Mouse (Mus musculus) kidney, adult 18-20 months (tissue): ENCODE measurements around the gene Col9a1.

ENCODE experiments used
- DNase-seq: peaks from one replicate; pipeline ENCODE4 v3.0.0; 2021

Col9a1 gene

DNA sequence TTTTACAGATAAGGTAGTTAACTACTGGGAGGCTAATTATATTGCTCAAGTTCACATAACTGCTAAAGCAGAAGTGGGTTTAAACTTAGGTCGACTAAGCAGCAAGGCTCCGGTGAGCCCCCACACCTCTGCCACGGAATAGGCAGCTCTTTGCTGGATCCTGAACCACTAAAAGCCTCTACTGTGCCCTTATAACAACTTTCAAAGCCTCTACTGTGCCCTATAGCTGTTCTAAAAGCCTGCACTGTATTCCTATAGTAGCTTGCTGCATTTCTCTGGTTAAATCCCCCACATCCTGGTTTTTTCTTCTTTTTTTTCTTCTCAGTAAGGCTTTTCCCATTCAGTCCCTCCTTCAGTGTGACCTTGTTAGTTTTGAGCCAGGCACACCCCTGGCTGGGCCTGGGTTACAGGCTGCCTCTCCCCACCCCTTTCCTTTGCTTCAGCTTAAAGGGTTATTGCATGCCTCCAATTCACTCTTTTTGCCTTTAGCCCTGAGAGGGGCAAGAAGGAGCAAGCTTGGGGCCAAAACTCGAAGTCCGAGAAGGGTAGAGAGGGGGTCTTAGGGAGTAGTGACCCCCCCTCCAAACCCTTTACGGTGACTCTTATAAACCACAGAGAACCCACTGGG, at the start of gene Col9a1:
TSS of gene Col9a1 (plus strand) at position 387 of the 628 bp plus-strand sequence.
- DNase-seq: no peak

DNA sequence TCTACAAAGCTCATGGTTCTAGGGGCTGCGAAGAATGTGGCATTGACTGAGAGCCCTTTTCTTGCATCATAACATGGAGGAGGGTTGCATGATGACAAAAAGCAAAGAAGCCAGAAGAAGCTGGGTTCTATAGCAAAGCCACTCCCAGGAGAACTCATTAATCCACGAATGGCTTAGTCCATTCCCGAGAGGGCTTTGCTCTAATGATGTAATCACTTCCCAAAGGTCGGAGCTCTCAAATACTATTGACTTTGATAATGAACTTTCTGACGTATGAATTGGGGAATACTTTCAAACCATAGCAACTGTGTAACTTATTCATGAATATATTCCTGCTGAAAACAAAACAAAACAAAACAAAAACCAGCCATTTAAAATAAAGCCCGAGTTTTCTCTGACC, 49.5 kb upstream of the Col9a1 start:
- DNase-seq: no peak

DNA sequence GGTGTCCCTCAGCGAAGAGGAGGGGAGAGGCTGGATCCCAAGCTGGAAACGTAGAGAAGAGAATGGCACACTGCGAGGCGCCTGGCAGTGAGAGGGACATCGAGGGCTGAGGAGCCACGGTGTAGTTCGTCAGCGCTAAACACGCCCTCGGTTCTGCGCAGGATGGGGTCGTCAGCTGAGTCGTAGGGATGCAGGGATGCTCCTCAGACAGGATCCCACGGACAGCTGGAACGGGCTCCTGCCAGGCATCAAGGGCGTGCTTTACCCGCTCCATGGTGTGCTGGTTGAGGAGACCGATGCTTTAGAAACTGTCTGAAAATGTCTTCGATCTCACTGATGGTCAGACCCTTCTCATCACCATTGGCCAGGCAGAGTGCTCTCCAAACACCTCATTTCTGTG, 43.6 kb upstream of the Col9a1 start:
- DNase-seq: no peak

DNA sequence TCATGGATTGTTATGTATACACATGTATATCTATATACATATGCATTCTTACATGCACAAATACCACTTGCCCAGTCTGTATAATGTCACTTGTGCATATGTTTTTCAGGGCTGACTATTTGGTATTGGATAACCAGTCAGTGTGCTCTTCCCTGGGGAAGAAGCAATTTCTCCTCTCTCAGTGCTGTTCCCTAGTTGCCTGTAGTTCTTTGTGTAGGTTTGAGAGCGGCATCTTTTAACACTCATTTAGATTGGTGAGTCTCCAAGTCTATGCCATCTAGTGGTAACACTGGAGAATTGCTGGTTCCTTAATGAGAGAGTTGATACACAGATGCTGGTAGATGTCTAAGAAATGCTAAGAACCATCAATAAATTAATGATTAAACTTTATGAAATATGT, 42.6 kb upstream of the Col9a1 start:
- no peak for DNase-seq

DNA sequence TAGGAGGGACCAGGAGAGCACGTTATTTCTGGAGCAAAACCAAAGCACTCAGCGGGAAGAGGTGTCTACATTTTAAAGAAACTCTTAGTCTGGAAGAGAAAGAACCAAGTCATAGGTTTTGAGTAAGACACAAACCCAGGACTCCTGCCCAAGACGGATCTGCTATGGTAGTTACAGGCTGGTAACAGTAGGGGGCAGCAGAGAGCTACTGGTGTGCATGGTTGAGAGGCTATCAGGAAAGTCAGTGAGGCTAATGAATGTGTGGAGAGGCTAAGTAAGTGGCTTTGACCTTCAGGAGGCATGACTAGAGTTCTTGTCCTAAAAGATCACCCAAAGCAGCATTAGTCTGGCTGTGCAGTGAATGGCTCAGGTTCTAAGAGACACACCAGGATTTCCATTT, 40.3 kb upstream of the Col9a1 start:
- DNase-seq: peak; percentile 61

DNA sequence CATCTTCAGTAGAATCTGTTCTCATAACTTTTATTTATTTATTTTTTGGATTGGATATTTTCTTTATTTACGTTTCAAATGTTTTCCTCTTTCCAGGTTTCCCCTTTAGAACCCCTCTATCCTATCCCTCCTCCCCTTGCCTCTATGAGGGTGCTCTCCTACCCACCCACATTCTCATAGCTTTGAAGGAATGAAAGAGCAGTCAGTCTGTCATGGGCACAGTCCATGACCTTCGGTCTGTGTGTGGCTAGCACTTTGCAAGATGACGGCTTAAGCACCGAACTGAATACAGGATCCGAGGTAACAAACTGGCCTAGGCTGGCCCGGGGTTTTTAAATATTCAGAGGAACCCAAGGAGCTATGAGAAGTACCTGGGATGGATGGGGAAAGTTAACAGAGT, 36.9 kb upstream of the Col9a1 start:
- no peak for DNase-seq

DNA sequence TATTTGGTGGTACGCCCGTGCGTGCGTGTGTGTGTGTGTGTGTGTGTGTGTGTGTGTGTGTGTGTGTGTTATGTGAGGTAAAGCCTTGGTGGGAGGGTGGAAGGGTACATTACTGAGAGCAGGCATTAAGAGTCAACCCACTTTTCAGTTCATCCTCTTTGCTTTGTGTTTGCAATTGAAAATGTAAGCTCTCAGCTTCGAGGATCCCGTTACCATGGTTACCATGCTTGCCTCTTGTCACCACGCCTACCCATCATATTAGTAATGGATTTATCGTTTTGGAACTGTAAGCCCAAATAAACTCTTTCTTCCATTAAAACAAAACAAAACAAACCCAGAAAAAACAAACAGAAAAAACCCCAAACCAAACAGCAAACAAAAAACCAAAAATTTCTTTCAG, 33.9 kb upstream of the Col9a1 start:
- DNase-seq: no peak

DNA sequence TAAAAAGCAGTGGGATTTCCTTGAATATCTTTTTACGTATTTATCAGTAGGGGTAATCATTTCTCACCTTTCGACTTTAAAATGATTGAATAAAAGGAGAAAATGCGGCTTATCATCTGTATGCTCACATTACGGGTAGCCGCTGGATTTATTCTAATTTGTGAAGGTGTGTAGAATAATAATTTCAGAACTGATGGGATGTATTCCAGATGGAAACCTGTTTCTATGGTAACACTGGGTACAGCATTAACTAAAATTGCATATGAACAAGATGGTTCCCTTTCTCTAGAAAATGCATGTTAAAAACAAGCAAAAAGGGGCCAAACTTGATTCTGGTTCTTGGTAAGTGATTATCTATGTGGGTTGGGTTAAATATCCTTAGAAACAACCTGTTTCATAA, 19.7 kb upstream of the Col9a1 start:
- DNase-seq: no peak

DNA sequence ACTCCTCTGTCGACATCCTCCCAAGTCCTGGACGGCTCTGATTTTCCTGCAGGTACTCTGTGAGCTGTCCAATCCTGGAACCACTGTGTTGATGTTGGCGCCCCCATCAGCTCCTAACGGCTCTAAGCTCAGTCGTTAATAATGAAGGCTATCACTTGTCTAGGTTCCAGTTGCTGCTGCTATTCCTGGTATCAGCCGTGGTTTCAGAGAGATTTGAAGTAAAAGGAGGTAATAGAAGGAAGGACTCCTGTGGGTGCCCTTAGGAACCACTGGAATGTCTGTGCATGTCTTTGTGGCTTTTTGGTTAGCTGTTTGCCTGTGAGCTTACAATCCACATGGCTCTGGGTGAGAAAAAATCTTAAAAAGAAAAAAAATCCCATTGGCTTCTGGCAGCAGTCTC, 8.0 kb upstream of the Col9a1 start:
- no peak for DNase-seq

DNA sequence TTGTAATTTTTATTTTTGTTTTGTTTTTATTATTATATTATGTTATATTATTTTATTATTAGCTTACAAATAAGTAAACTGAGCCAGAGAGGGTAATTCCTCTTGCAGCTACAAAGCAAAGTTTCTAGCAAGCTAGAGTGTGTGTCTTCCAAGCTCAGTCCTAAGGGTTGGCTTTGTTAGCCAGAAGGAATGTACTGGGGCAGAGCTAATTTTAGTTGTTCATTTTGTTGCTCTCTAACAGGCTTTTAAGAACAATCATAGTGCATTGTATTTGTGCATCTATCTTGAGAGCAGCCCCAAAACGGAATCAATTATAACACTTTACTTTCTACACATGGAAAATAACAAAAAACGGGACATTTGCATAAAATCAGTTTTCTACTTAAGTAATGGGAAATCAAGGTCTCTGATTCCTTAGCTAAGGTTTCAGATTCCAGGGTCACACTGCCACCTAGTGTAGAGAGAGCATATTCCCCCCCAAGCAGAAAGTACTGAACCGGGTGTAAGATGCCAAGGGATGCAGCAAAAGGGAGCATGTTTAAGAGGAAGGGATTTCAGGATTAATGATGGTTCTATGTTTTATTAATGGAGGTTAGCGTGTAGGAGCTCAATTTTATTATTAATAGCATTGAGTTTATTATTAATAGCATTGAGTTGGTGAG, 6.1 kb upstream of the Col9a1 start:
- peak; percentile 33 for DNase-seq

DNA sequence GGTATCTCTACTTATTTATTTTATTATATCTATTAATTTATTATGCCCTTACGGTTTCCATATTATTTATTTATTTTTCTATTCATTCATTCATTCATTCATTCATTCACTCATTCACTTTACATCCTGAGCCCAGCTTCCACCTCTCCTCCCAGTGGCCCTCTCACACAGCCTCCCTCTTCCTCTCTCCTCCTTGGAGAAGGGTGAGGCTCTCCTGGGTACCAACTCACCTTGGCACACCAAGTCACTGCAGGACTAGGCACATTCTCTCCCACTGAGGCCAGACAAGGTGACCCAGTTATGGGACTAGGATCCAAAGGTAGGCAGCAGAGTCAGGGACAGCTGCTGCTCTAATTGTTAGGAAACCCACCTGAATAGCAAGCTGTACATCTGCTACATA, 5.5 kb upstream of the Col9a1 start:
- no peak for DNase-seq

DNA sequence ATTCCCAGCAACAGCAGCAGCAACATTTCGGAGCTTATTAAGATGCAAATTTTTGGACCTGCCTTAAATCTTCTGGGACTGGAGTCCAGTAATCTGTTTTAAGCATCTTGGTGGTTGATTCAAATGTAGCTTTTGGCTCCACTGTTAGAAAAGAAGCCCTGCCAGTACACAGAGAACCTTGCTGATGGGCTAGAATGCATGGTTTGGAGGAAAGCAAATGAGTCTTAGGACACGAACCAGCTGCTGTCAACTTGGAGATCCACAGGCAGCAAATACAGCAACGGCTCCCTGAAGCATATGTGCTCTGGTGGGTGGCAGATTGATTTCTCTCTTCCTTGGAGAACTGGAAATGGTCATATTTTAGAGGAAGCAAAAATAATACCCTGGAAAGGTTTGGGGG, 4.8 kb upstream of the Col9a1 start:
- no peak for DNase-seq

DNA sequence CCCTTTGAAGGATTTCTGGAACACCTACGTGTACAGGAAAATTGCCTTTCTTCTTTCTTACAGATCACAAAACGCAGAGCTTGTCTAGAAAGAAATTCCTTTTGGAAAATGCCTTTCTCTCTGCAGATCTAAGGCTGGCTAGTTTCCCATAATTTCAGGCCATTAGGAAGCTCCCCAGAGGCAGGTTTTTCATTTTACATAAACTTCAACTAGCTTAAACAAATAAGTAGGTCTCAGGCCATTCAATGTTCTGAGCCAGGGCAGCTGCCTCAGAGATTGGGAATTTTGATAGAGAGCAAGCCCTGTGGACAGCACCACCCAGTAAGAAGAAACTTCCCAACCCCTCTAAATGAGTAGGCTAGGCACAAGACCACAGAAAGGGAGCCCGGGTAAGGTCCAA, 1.6 kb upstream of the Col9a1 start:
- DNase-seq: no peak

DNA sequence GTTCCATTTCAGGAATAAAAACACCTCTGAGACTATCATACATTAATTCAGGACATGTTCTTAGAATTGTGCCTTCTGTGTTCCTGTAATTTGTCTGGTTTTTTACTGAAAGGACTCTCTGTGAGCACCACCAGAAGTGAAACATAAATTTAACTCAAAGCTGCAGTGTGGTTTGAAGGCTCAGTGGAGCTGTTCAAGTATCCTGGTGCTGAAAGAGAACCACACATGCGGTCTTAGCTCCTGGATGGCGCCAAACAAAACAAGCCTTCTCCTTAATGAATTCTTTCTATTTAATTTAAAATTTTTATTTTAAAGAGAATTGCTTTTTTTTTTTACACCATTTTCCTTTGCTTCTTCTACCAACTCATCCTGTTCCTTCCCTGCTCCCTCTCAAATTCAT, 2.4 kb downstream of the Col9a1 start:
- DNase-seq: no peak

DNA sequence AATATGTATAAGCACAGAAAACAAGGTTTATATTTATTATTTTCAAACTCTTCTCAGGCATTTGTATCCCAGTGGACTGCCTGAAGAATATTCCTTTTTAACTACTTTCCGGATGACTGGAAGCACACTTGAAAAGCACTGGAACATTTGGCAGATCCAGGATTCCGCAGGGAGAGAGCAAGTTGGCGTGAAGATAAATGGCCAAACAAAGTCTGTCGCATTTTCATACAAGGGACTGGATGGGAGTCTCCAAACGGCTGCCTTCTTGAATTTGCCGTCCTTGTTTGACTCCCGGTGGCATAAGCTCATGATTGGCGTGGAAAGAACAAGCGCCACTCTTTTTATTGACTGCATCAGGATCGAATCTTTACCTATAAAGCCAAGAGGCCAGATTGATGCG, 7.6 kb downstream of the Col9a1 start:
- no peak for DNase-seq

DNA sequence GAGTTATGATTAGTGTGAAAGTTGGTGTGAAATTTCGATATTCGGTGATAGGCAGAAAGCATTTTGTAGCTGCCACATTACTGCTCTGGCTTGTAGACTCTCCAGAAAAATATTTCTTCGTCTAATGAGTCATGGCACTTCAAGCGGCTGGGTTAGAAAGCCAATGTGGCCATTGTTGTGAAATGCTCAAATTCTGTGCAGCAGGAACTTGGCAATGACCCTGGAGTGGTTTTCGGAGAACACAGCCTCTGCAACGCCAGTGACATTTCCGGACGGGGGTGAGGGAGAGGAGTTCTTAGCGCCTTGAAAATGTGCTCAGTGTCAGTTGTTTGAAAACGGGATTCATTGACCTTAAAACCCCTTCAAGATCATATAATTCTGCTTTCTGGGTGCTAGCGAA, 9.6 kb downstream of the Col9a1 start:
- DNase-seq: no peak

DNA sequence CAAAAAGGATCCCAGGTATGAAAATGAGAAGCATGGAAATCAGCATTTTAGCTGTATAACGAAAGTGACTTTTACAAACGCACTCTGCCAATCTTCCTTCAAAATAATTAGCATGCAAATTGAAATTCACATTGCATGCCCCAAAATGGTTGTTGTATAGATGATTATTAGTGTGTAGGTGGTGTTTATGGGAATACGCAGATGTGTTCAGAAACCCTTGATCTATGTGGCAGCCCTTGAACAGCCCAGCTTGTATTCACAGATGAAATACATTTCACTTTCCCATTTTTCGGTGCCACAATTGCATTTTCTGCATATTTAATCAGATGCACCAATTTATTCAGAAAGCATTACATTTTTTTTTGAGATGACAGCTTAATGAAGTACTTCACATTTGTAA, 14.3 kb downstream of the Col9a1 start:
- DNase-seq: no peak

DNA sequence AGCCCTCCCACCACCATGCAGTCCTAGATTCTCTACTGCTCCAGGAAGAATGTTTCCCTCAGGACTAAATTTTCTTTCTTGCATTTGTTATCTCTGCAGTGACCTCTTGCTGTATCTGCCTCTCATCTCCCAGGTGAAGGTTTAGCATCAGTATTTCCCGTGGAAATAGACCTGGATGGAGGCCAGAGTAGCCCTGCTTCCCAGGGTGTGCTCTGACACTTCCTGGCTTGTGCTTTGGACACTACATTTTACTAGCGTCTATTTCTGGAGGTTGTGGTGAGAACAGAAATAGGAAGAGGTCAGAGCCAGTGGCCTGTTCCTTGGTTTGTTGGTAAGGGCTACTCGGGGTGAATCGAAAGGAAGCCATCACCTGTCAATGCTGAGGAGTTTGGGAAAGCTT, 16.7 kb downstream of the Col9a1 start:
- no peak for DNase-seq

DNA sequence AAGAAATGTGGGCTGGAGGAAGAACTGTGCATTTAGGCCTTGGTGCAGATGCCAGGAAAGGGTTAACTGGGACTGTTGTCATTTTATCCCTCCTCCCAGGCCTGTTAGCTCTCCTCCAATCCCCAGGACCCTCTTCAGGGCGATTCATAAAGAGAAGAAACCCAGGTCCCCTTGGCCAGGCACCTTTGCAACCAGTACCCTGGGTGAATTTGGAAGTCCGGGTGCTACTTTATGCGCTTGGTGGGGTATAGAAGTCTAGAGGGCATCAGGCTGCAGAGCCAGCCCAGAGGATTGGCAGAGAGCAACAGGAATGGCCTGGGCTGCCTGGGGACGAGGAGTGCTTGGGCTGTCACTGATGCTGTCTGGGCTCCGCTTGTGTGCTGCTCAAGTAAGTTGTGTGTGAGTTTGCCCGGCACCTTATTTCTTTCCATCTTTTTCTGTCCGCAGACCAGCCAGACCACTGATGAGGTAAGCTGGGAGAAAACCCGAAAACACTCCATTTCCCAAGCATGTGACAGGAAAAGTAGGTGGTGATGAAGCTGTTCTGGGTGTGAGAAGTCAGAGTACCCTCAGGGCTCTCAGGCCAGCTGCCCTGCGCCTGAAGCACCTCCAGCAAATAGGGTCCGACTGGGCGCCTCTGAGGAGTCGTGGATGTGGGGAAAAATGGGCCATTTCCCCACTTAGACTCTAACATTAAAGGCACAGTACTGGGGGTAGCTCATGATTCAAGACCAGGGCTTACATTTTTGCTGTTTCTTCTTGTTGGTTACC, 17.8 kb downstream of the Col9a1 start:
- no peak for DNase-seq

DNA sequence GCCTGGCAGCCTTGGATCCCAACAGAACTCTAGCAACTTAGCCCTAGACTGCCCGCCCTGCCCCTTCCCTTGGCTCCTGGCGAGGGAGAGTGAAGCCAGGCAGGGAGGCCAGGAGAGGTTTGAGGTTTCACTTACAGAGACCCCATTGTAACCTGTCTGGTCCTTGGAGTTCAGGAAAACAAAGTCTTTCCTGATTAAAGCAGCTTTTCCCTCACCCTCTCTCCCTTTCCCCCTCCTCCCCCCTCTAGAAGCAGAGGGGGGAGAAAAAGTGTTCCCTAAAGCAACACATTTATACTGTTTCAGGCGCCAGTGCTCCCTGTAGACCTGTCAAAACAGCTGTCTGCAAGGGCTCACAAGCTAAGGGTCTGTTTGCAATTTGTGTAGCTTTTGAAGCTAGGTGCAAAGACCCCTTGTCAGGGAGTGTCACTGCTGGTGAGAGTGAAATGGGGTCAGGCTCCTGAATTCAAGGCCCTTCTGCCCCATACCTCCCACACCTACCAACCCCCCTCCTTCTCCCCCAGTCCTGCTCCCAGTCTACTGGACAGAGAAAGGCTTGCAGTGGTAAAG, 18.6 kb downstream of the Col9a1 start:
- no peak for DNase-seq

DNA sequence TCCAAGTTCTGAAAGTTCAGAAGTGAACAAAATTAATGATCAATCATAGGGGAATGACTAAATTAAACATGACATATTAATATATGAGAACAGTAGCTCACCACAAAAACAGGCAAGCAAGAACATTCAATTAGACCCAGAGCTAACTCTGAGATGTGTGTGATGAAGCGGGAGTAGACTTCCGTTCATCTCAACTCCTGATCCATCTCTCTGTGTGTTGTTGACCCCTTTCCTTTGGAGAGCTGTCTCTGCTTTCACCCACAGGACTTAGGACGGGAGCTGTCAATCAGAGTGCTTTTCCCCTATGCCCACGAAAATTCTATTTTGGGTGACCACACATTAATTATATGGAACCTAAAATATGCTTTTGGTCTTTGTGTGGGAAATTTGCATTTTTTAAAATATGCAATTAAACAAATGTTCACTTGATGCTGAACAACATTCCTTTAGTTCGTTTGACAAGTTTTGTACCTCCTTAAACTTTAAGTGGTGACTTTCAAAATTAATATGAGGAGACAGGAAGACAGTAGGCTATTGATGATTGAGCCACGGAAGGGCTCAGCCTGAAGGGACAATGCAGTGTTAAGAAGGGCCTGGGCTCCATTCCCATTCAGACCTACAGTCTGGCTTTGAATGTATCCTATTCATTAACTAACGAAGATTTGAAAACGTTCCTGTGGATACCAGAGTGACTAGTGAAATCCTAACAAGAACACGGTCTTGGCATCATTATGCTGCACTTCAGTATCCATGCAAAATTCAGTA, 34.4 kb downstream of the Col9a1 start:
- DNase-seq: no peak

DNA sequence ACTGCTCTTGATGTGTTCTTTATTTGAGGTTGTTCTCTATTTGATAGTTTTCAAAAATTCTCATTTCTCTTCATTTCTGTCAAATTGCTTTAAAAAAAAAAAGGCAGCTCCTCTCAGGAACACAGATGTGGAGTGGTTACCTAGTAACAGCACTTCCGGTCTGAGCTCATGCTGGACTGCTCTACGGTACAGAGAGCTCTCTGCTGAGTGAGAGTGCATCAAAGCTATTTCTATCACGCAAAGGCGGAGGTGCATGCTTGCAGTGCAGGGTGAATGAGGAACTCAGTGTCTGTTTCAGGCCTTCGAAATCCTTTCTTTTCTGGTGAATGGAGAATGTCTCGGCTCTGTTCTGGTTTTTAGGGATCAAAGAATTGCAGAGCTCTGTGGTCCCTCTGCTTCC, 41.6 kb downstream of the Col9a1 start:
- DNase-seq: no peak

DNA sequence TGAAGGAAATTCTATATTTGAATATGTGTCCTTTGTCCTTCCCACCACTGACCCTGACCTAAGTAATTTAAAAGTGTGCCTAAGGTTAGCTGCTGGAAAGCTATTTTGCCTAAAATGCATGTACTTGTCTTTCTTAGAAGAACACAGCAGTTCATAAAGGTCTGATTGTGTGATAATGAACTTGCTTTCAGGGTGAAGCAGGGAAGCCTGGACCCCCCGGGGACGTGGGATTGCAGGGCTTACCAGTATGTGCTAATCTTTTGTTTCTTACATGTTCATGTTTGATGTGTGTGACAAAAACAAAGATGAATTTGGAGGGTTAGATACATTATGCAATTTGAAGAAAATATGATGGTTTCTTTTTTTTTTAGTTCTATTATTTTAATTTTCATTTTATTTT, 44.8 kb downstream of the Col9a1 start:
- DNase-seq: no peak
